Mouse (Mus musculus): ENCODE results near the gene Znfx1.
A peak's percentile ranks its signal among the peaks of the same experiment; 100 is the strongest.

Gene Znfx1

DNA sequence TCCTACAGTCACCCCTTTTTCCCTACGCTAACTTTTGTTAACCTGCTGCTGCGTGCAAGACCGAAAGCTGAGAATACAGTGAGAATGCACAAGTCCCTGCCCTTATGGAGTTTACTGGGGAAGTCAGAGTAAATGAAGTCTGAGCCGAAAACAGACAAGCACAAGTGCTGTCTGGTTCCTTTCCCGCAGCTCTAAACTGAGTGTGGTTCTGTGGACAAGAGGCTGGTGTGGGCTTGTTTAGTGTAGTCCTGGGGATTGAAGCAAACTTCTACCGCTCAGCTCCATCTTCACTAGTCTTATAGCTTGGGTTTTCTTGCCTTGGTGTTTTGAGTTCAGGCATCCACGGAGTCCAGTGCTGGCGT lies 66.3 kb downstream of the Znfx1 start:
- DNase-seq (ENCODE audit: extremely low read depth, low read depth, low spot score) = no peak

DNA sequence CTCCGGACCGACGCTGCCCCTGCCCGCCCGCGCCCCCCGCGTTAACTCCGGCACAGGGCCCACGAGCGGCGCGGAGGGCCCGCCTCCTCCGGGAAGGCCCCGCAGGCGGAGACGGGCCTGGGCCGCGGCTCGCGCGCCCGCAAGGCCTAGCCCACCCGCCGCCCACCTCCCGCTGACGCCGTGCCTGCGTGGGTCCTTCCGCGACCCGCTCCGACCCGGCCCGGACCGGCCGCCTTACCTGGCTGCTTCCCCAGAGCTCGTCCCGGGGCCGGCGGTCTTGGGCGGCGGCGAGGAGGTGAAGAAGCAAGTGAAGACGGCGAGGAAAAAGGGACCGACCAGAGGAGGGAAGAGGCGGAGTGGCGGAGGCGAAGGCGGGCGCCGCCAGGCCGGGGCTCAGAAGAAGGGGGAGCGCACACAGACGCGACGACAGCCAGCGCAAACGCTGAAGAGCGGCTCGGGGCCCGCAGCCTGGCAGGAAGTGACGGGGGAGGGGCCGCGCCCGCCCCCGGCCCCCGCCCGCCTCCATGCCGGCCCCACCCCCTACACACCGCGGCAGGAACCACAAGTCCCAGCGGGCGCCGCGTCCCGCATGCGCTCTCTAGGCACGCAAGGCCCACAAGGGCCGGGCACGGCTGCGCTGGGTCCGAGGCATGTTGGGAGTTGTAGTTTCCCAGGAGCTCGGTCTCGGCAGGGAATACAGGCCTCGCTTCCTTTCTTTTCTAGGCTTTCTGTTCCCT lies 66.9 kb downstream of the Znfx1 start, which contains the start of gene Stau1:
Gene Stau1 (minus strand): TSS at position 504 of the 737 bp plus-strand sequence.
- peak; percentile 47 for DNase-seq (ENCODE audit: extremely low read depth, low read depth, low spot score)

DNA sequence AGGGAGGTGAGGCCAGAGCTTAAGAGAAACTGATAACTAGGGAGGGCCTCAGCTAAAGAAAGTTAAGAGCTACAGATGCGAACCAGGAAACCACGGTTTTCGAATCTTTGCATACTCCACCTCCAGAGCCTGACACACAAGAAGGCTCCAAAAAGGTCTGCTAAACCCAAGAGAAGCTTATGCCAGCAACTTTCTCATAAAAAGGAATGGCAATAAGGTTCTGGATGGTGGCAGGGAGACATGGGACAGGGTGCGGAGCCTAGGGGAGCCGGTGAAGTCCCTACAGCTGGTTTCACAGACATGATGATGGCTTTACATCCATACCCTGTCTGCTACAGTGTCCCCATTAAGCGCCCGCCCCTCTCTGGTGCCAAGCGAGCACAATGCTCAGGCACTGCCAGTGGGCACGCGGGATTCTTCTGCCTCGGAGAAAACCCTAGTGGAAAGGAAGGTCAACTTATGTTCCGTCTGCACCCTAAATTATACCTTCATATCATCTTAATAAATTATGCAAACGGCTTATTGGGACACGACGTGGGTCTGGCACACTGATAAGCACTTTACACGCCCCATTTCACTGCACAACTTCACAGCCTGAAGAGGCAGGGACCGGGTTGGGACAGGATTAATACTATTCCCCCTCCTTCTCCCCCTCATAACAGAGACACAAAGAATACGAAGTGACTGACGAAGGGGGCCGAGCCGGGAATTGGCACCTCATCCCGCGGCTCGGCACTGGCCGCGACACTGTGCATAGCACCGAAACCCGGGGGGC lies 67.6 kb downstream of the Znfx1 start:
- DNase-seq (ENCODE audit: extremely low read depth, low read depth, low spot score) = no peak

DNA sequence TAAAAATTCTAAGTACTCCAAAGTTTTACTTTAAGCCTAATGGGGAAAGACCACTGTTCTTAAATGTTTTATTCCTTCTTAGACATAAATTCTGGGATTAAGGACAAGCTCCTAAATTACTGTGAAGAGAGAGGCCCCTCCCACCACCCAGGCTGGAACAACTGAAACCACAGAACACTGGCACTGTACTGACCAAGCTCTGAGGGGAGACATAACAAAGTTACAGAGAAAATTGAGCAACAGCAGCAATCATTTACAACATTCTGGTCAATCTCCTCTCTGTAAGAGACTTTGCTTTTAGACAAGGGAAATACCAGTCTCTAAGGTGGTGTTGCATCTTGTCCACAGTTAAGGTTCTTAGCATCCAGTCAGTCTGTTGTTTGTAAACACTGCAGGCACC lies 70.9 kb downstream of the Znfx1 start:
- DNase-seq (ENCODE audit: extremely low read depth, low read depth, low spot score) = peak; percentile 34

DNA sequence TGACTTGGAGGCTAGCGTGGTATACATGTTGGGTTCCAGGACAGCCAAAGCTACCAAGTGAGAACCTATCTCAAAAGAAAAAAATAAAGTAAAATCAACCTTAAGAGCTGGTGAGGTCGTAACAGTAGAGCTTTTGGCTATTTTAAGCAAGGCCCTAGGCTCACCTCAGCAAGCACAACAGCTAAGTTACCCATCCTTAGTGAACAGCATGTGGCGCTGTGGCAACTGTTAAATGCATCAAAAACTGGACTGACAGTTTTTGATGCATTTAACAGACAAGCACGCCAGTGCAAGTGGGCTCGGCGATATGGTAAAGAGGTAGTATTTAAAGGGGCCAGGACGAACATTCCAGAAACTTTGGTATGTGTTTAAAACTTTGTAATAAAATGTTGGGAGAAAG lies 72.0 kb downstream of the Znfx1 start:
- no peak for DNase-seq (ENCODE audit: extremely low read depth, low read depth, low spot score)

Data from fat pad, adult 2 months (tissue).